Mouse (Mus musculus): Measurements from ENCODE around the gene Cmip. TPM values are rescaled to one million over a fixed set of nuclear protein-coding genes. Genes with fewer than 3 reads are reported as not detected.

Gene Cmip
- polyA plus RNA-seq, 1 experiment from 2014 or later: 31.8 TPM

GRCm38 (mm10) chr8:117399229-117399628 is 142.4 kb downstream of the Cmip start:
- Histone ChIP-seq H3K27me3 (replicated peaks) (no peaks in the 10 kb centered on the region), H3K36me3 (0 out of 2 replicates have a peak, but pooled peaks cover 7% of the 10 kb centered on the region), H3K4me3 (replicated peaks) (no peak overlapping the region), H3K9me3 (no peaks in the 10 kb centered on the region), H3K4me2 (no peak overlapping the region), H3K9ac (no peak overlapping the region), H3K27ac (no peak overlapping the region), H3K4me1 (peaks cover 19% of the 10 kb centered on the region)
- no peak for ATAC-seq (ENCODE audit: insufficient read depth, low FRiP score, low read depth)
- WGBS: 85% methylated on average over 8 of the region's 8 CpGs

DNA sequence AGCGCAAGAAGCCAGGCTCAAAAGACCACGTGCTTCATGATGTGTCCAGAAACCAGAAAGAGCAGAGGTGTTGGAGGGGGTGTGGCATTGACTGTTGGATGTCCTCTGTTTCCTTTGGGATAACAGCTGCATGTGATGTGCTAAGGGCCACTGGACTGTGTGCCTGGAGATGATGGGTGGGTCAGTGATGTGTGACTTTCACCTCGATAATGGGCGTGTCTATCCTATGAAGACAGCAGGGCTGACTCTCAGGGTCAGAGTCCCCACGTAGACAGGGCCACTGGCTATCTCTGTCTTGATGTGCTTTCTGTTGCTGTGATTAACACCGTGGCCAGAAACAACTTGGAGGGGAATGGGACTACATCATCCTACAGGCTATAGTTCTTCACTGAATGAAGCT is 144.0 kb downstream of the Cmip start:
- no peak overlapping the region for H3K4me2 ChIP-seq
- ATAC-seq (ENCODE audit: insufficient read depth, low FRiP score, low read depth): no peak
- no peak overlapping the region for H3K27ac ChIP-seq
- WGBS: 81% methylated on average over 6 of the region's 6 CpGs
- H3K36me3 ChIP-seq: 0 out of 2 replicates have a peak, but pooled peaks cover 7% of the 10 kb centered on the region
- no peak overlapping the region for H3K4me3 ChIP-seq (replicated peaks)
- no peaks in the 10 kb centered on the region for H3K9me3 ChIP-seq
- H3K27me3 ChIP-seq (replicated peaks): no peaks in the 10 kb centered on the region
- H3K9ac ChIP-seq: no peak overlapping the region
- peaks cover 21% of the 10 kb centered on the region for H3K4me1 ChIP-seq

DNA sequence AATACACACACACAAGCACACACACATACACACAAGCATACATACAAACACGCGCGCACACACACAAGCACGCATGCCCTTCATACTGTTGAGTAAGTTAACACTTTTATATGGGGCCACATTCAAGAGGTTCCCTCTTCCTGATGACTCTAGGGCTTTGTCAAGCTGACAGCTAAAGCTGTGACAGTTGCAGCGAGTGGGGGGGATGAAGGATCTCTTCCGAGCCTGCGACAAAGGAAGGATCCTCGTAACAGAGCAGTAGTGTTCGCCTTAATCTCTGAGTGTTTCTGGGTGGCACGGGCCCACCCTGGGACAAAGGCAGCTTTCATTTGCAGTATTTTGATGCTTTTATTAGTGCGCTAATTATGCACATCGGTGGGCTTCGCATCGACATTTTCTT is 145.0 kb downstream of the Cmip start:
- Histone ChIP-seq H3K4me1 (peaks cover 21% of the 10 kb centered on the region), H3K4me2 (no peak overlapping the region), H3K27me3 (replicated peaks) (no peaks in the 10 kb centered on the region), H3K9me3 (no peaks in the 10 kb centered on the region), H3K4me3 (replicated peaks) (no peak overlapping the region), H3K36me3 (0 out of 2 replicates have a peak, but pooled peaks cover 6% of the 10 kb centered on the region), H3K27ac (no peak overlapping the region), H3K9ac (no peak overlapping the region)
- 79% methylated on average over 14 of the region's 14 CpGs for WGBS
- ATAC-seq (ENCODE audit: insufficient read depth, low FRiP score, low read depth): no peak

DNA sequence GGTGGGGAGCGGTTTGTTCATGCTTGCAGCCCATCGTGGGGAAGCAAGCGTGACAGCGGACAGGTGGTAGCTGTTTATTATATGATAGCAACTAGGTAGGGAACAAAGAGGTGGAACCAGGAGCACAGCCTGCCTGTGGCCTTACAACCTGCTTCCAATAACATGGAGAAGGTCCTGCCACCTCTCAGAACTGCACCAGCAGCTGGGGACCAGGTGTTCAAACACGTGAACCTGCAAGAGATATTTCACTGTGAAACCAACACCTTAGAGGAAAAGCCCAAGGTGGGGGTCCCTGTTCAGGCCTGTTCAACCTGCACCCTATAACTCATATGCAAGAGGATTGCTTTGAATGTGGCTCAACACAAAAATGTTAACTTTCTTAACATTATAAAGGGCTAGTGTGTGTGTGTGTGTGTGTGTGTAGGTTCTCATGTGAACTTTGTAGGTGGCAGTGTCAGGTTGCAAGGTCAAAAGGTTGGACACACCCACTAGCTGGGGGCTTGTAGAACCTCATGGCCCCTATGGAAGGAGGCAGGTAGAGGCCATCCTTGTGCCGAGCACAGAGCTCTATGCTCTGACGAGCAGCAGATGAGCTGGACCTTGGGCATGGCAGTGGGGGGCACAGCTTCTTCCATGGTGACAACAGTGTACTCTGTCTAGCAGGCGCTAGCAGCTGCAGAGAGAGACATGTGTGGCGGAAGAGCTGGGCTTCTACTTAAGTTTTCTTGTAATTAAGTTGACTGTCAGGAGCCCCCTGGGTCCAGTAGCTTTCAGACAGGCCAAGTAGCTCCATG is 146.2 kb downstream of the Cmip start:
- H3K4me1 ChIP-seq: peaks cover 21% of the 10 kb centered on the region
- 53% methylated on average over 9 of the region's 9 CpGs for WGBS
- no peaks in the 10 kb centered on the region for H3K36me3 ChIP-seq
- ATAC-seq (ENCODE audit: insufficient read depth, low FRiP score, low read depth): no peak
- no peak overlapping the region; the same call in 1 of the 2 replicates for H3K4me2 ChIP-seq
- peak overlapping the region; percentile 31; the same call in 1 of the 2 replicates for H3K27ac ChIP-seq
- H3K27me3 ChIP-seq (replicated peaks): no peaks in the 10 kb centered on the region
- H3K4me3 ChIP-seq (replicated peaks): no peak overlapping the region
- no peaks in the 10 kb centered on the region for H3K9me3 ChIP-seq
- H3K9ac ChIP-seq: no peak overlapping the region

- no peak overlapping the region; the same call in 1 of the 2 replicates for H3K4me2 ChIP-seq
- no peaks in the 10 kb centered on the region for H3K9me3 ChIP-seq
- H3K9ac ChIP-seq: no peak overlapping the region
- H3K4me3 ChIP-seq (replicated peaks): no peak overlapping the region
- ATAC-seq (ENCODE audit: insufficient read depth, low FRiP score, low read depth): peak; percentile 11; the same call in 1 of the 2 replicates
- WGBS: 30% methylated on average over 14 of the region's 14 CpGs
- H3K36me3 ChIP-seq: no peaks in the 10 kb centered on the region
- H3K27me3 ChIP-seq (replicated peaks): no peaks in the 10 kb centered on the region
- peaks cover 21% of the 10 kb centered on the region for H3K4me1 ChIP-seq
- no peak overlapping the region for H3K27ac ChIP-seq
These were observed 147.0 kb downstream of the Cmip start for GRCm38 (mm10) chr8:117403705-117404476.

DNA sequence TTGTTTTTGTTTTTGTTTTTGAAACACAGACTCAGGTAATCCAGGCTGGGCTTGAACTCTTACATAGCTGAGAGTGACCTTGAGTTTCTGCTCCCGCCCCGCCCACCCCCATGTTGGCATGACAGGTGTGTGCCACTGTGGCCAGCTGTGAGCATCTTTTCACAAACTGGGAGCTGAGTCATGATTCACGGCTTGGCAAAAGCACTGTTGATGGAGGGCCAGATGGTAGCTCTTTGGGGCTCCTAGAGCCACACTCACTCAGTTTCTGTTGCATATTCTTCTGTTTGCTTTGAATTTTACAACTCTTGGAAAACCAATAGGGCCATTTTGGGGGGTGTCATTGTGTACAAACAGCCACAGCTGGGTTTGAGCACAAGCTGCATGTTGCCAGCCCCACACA is 149.2 kb downstream of the Cmip start:
- Histone ChIP-seq H3K4me1 (peaks cover 29% of the 10 kb centered on the region), H3K9ac (no peak overlapping the region), H3K27me3 (replicated peaks) (no peaks in the 10 kb centered on the region), H3K9me3 (no peaks in the 10 kb centered on the region), H3K4me2 (no peak overlapping the region), H3K4me3 (replicated peaks) (no peak overlapping the region), H3K36me3 (no peaks in the 10 kb centered on the region), H3K27ac (no peak overlapping the region)
- WGBS: 95% methylated on average over 3 of the region's 3 CpGs
- no peak for ATAC-seq (ENCODE audit: insufficient read depth, low FRiP score, low read depth)

DNA sequence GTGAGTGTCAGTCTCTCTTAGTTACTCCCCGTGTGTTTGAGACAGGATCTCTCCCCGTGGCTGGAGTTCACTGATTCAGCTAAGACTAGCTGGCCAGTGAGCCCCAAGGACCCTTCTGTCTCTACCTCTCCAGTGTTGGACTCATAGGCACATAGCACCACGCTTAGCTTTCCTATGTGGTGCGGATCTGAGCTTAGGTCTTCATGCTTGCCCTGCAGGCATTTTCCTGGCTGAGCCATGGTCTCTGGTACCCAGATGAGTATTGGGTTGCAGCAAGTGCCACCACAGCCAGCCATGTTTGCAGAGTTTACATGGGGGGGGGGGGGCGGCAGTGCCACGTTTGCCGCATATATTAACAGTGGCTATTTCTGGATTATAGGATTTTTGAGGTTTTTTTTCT is 151.8 kb downstream of the Cmip start:
- H3K9me3 ChIP-seq: no peaks in the 10 kb centered on the region
- WGBS: 82% methylated on average over 7 of the region's 7 CpGs
- H3K9ac ChIP-seq: no peak overlapping the region
- no peak overlapping the region for H3K4me3 ChIP-seq (replicated peaks)
- no peak overlapping the region for H3K27ac ChIP-seq
- no peak for ATAC-seq (ENCODE audit: insufficient read depth, low FRiP score, low read depth)
- peaks cover 16% of the 10 kb centered on the region for H3K4me1 ChIP-seq
- H3K27me3 ChIP-seq (replicated peaks): no peaks in the 10 kb centered on the region
- no peaks in the 10 kb centered on the region for H3K36me3 ChIP-seq
- no peak overlapping the region for H3K4me2 ChIP-seq

GRCm38 (mm10) chr8:117409056-117409455 is 152.2 kb downstream of the Cmip start:
- no peak for ATAC-seq (ENCODE audit: insufficient read depth, low FRiP score, low read depth)
- no peaks in the 10 kb centered on the region for H3K36me3 ChIP-seq
- no peaks in the 10 kb centered on the region for H3K9me3 ChIP-seq
- no peak overlapping the region for H3K9ac ChIP-seq
- no peak overlapping the region for H3K4me3 ChIP-seq (replicated peaks)
- no peak overlapping the region for H3K4me2 ChIP-seq
- 76% methylated on average over 7 of the region's 7 CpGs for WGBS
- peaks cover 12% of the 10 kb centered on the region for H3K4me1 ChIP-seq
- no peaks in the 10 kb centered on the region for H3K27me3 ChIP-seq (replicated peaks)
- no peak overlapping the region for H3K27ac ChIP-seq

- H3K9me3 ChIP-seq: no peaks in the 10 kb centered on the region
- H3K27ac ChIP-seq: 0 out of 2 replicates have a peak overlapping the region, but pooled peaks have one; percentile 8
- peaks cover 9% of the 10 kb centered on the region for H3K4me1 ChIP-seq
- WGBS: 48% methylated on average over 10 of the region's 10 CpGs
- no peak overlapping the region for H3K4me2 ChIP-seq
- no peak overlapping the region for H3K4me3 ChIP-seq (replicated peaks)
- no peaks in the 10 kb centered on the region for H3K27me3 ChIP-seq (replicated peaks)
- ATAC-seq (ENCODE audit: insufficient read depth, low FRiP score, low read depth): peak; percentile 45; the same call in 1 of the 2 replicates
- no peaks in the 10 kb centered on the region for H3K36me3 ChIP-seq
- no peak overlapping the region for H3K9ac ChIP-seq
These were observed 153.5 kb downstream of the Cmip start for GRCm38 (mm10) chr8:117410391-117410790.

- 56% methylated on average over 10 of the region's 10 CpGs for WGBS
- peaks cover 9% of the 10 kb centered on the region for H3K4me1 ChIP-seq
- peak overlapping the region; percentile 8; the same call in 1 of the 2 replicates for H3K27ac ChIP-seq
- no peak overlapping the region for H3K4me3 ChIP-seq (replicated peaks)
- no peak overlapping the region for H3K9ac ChIP-seq
- H3K27me3 ChIP-seq (replicated peaks): no peaks in the 10 kb centered on the region
- no peak for ATAC-seq (ENCODE audit: insufficient read depth, low FRiP score, low read depth)
- H3K4me2 ChIP-seq: no peak overlapping the region
- H3K9me3 ChIP-seq: no peaks in the 10 kb centered on the region
- no peaks in the 10 kb centered on the region for H3K36me3 ChIP-seq
These were observed 154.0 kb downstream of the Cmip start for GRCm38 (mm10) chr8:117410901-117411300.

DNA sequence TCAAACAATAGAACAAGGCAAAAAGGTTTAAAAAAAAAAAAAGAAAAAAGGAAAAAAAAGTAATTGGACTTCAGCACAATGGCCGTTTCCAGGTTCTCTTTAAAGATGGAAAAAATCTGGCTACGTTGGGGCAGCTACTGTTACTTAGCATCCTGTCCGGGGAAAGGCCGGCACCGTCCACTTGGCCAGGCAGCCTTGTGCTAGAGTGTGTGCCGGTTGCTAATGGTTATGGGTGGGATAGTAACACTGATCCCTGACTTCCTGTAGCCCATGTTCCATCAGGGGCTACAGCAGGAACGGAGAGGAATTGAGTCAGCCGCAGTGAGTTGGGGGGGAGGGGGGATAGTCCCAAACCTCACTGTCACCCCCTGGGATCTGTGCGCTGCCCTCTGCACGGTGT is 155.4 kb downstream of the Cmip start:
- Histone ChIP-seq H3K9ac (no peak overlapping the region), H3K4me3 (replicated peaks) (no peak overlapping the region), H3K27ac (no peak overlapping the region), H3K36me3 (no peaks in the 10 kb centered on the region), H3K4me1 (peaks cover 9% of the 10 kb centered on the region), H3K27me3 (replicated peaks) (no peaks in the 10 kb centered on the region), H3K4me2 (no peak overlapping the region), H3K9me3 (no peaks in the 10 kb centered on the region)
- no peak for ATAC-seq (ENCODE audit: insufficient read depth, low FRiP score, low read depth)
- WGBS: 80% methylated on average over 10 of the region's 10 CpGs

DNA sequence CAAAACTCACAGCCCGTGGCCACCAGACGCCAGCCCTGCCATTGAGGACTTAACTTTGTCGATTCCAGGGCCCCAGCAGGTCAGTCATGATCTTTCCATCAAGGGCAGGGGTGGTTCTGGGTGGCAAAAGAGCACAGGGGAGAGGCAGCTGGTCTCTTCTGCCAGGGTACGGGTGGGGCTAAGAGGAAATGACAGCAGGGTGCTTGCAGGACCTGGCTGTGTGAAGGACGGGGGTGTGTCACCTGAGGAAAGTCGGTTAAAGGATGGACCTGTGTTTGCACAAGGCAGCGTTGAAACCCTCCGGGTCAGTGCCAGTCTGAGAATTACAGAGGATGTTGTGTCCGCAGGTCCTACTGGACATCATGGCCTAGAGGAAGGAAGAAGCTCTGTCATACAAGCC is 161.0 kb downstream of the Cmip start:
- Histone ChIP-seq H3K9ac (no peak overlapping the region), H3K36me3 (peaks cover 8% of the 10 kb centered on the region; the same call in 1 of the 2 replicates), H3K9me3 (no peaks in the 10 kb centered on the region), H3K4me1 (peaks cover 3% of the 10 kb centered on the region; the same call in 1 of the 2 replicates), H3K4me3 (replicated peaks) (no peak overlapping the region), H3K27ac (no peak overlapping the region), H3K27me3 (replicated peaks) (no peaks in the 10 kb centered on the region), H3K4me2 (no peak overlapping the region)
- WGBS: 85% methylated on average over 9 of the region's 9 CpGs
- no peak for ATAC-seq (ENCODE audit: insufficient read depth, low FRiP score, low read depth)

All from stomach, embryonic 15.5 days (tissue).